Mouse (Mus musculus) olfactory bulb, adult 2 months (tissue): ENCODE measurements around the gene Olfr551.

Source experiments
- CTCF ChIP-seq: fragments of 200-500 bp; IDR thresholded peaks from 2 replicates; pipeline ENCODE4 v1.5.1; 2012; ENCODE audit warnings: low read depth, mild to moderate bottlenecking, low read length, moderate library complexity; ENCODE audit not compliant: insufficient read depth
- POLR2A ChIP-seq: fragments of 200-500 bp; IDR thresholded peaks from 2 replicates; pipeline ENCODE4 v1.6.1; 2012; ENCODE audit warnings: mild to moderate bottlenecking, low read depth, low read length, moderate library complexity; ENCODE audit not compliant: insufficient read depth

- TF ChIP-seq CTCF (no peak), POLR2A (no peak)
Measured at GRCm38 (mm10) chr7:102619608-102620007, 27.9 kb upstream of the Olfr551 start.
